In the genomic region with DNA sequence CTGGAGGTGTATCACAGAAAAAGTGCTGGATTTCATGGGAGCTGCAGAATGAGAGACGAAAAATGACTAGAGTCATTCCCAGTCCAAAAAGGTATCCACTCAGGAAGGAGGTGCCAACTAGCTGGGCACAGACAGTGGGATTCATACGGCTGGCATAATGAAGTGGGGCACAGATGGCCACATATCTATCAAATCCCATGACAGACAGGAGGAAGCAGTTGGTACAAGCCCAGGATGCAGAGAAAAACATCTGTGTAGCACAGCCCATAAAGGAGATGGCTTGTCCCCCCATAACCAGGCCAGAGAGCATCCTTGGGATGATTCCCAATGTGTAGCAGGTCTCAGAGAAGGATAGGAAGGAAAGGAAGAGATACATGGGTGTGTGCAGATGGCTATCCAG, we compare ENCODE assay signal across 35 mouse cellular contexts. TPM values are rescaled to one million over a fixed set of nuclear protein-coding genes. Genes with fewer than 3 reads are reported as not detected.
A peak's percentile ranks its signal among the peaks of the same experiment; 100 is the strongest.
DNase-seq lines count a peak whose midpoint lies in the region; ATAC-seq and TF ChIP-seq lines count a peak whose summit lies in the region.
"Had no signal": no experiment of that assay in that cellular context is flagged by ENCODE, and none has a peak within 500 bp of the region (broad histone marks: within the 10 kb centered on the region; RNA-seq: fewer than 3 reads in every experiment).

No protein-coding gene starts in this region.

- intact Hi-C loops in left cerebral cortex, postnatal 4 days (cut with DNase I): no loop called here
- intact Hi-C loops in left cerebral cortex, adult 2 months (cut with DNase I): no loop called here

- no peaks in the 10 kb centered on the region for H3K36me3 ChIP-seq in forebrain, postnatal 0 days (ENCODE audit: insufficient read depth)
- H3K36me3 ChIP-seq in forebrain, embryonic 13.5 days (ENCODE audit: poor library complexity, severe bottlenecking): no peaks in the 10 kb centered on the region
- H3K36me3 ChIP-seq: embryonic facial prominence, embryonic 13.5 days; heart, embryonic 15.5 days; limb, embryonic 12.5 days had no signal

- no peak for DNase-seq in forebrain, postnatal 0 days
- peak; percentile 3 for DNase-seq in left cerebral cortex, postnatal 4 days
- no peak for DNase-seq in left cerebral cortex, adult 2 months (ENCODE audit: extremely low spot score in 1 of 2, low spot score in 2 of 2)
- DNase-seq in brain, embryonic 14.5 days (ENCODE audit: low read depth): peak; percentile 20
- DNase-seq in spleen, postnatal 14 days (ENCODE audit: low spot score in 2 of 2): no peak
- DNase-seq: adrenal gland, postnatal 25 days; B cell, adult 2 months; cerebellum, adult 9-10 months; gastrocnemius, postnatal 10 days; kidney, adult 9 months; kidney, postnatal 10 days; liver, embryonic 13.5 days; lung, embryonic 14.5 days; lung, postnatal 14 days; midbrain, embryonic 14.5 days; right cerebral cortex, adult 18-20 months; spleen, adult 18-20 months; thymus, adult 18-20 months; thymus, postnatal 25 days had no signal

- TF ChIP-seq POLR2A in brain, embryonic 14.5 days (IDR thresholded peaks at IDR 0.05; ENCODE audit: borderline replicate concordance, extremely low read depth, insufficient read depth, insufficient read length, poor library complexity, severe bottlenecking): no peak

- no peak for TF ChIP-seq CTCF in forebrain, postnatal 0 days (IDR thresholded peaks at IDR 0.05; ENCODE audit: low read depth)
- no peak for TF ChIP-seq CTCF in left cerebral cortex, adult 2 months (IDR thresholded peaks at IDR 0.05)
- no peak for TF ChIP-seq CTCF in brain, embryonic 14.5 days (IDR thresholded peaks at IDR 0.05; ENCODE audit: borderline replicate concordance, extremely low read depth, insufficient read depth, insufficient read length)

- H3K9ac ChIP-seq in forebrain, postnatal 0 days: no peak overlapping the region
- no peak overlapping the region for H3K9ac ChIP-seq in forebrain, embryonic 13.5 days
- H3K9ac ChIP-seq: embryonic facial prominence, embryonic 13.5 days; heart, embryonic 15.5 days; limb, embryonic 12.5 days; liver, embryonic 13.5 days; lung, embryonic 14.5 days had no signal

- ATAC-seq in forebrain, postnatal 0 days: peak; percentile 63
- ATAC-seq in forebrain, embryonic 13.5 days: no peak
- peak; percentile 50 for ATAC-seq in erythroid progenitor cell, adult 5-6 weeks (replicated peaks; ENCODE audit: low FRiP score, poor library complexity, severe bottlenecking)
- ATAC-seq: intestine, postnatal 0 days had no signal

- H3K4me1 ChIP-seq in forebrain, postnatal 0 days (ENCODE audit: insufficient read depth): no peaks in the 10 kb centered on the region
- no peaks in the 10 kb centered on the region for H3K4me1 ChIP-seq in forebrain, embryonic 13.5 days
- H3K4me1 ChIP-seq: embryonic facial prominence, embryonic 13.5 days; heart, embryonic 15.5 days; limb, embryonic 12.5 days; liver, embryonic 13.5 days had no signal

- no peak overlapping the region for H3K4me3 ChIP-seq in forebrain, postnatal 0 days (ENCODE audit: low read depth, low read length)
- no peak overlapping the region for H3K4me3 ChIP-seq in forebrain, embryonic 13.5 days
- H3K4me3 ChIP-seq in left cerebral cortex, adult 2 months: no peak overlapping the region
- H3K4me3 ChIP-seq: embryonic facial prominence, embryonic 13.5 days; erythroblast, embryonic 14.5 days; heart, embryonic 15.5 days; limb, embryonic 12.5 days; liver, embryonic 13.5 days had no signal

- no peak overlapping the region for H3K27ac ChIP-seq in forebrain, postnatal 0 days (ENCODE audit: low read depth, low read length)
- H3K27ac ChIP-seq in forebrain, embryonic 13.5 days: no peak overlapping the region
- no peak overlapping the region for H3K27ac ChIP-seq in left cerebral cortex, adult 2 months
- H3K27ac ChIP-seq: embryonic facial prominence, embryonic 13.5 days; heart, embryonic 15.5 days; limb, embryonic 12.5 days; liver, embryonic 13.5 days; stomach, postnatal 0 days had no signal

- H3K27me3 ChIP-seq in forebrain, postnatal 0 days (ENCODE audit: insufficient read depth, low read length): no peaks in the 10 kb centered on the region
- H3K27me3 ChIP-seq in forebrain, embryonic 13.5 days: no peaks in the 10 kb centered on the region
- H3K27me3 ChIP-seq: embryonic facial prominence, embryonic 13.5 days; heart, embryonic 15.5 days; limb, embryonic 12.5 days; liver, embryonic 13.5 days had no signal

- no peak overlapping the region for H3K4me2 ChIP-seq in forebrain, postnatal 0 days (ENCODE audit: low read depth)
- no peak overlapping the region for H3K4me2 ChIP-seq in forebrain, embryonic 13.5 days
- H3K4me2 ChIP-seq: embryonic facial prominence, embryonic 13.5 days; heart, embryonic 15.5 days; limb, embryonic 12.5 days; liver, embryonic 13.5 days; lung, embryonic 14.5 days had no signal

- no peaks in the 10 kb centered on the region for H3K9me3 ChIP-seq in forebrain, postnatal 0 days (ENCODE audit: low read length)
- H3K9me3 ChIP-seq in forebrain, embryonic 13.5 days (replicated peaks): no peaks in the 10 kb centered on the region
- H3K9me3 ChIP-seq: embryonic facial prominence, embryonic 13.5 days; heart, embryonic 15.5 days; limb, embryonic 12.5 days; liver, embryonic 13.5 days had no signal

- 65% methylated on average over 2 of the region's 2 CpGs for WGBS in forebrain, postnatal 0 days
- 90% methylated on average over 2 of the region's 2 CpGs for WGBS in forebrain, embryonic 13.5 days

RNA-seq across cellular contexts. Expression of a gene that starts 1.5 kb away (rescaled TPM):
- total RNA-seq in forebrain, postnatal 0 days (2014; rRNA removed): not detected in 2 replicates
- polyA plus RNA-seq in forebrain, postnatal 0 days (2015; fragmentation: Nextera tagmentation; extraction: Ambion mirVana): not detected in 2 replicates
- not detected in 2 replicates for polyA plus RNA-seq in forebrain, embryonic 13.5 days (2015; fragmentation: Nextera tagmentation; extraction: Ambion mirVana)
- not detected for total RNA-seq in left cerebral cortex, postnatal 4 days (2021)
- not detected for total RNA-seq in left cerebral cortex, adult 2 months (2021)
- polyA plus RNA-seq in brain, embryonic 14.5 days (2012; rRNA removed): not detected in 2 replicates
- total RNA-seq in erythroid progenitor cell, adult 5-6 weeks (2015; ENCODE audit: low replicate concordance): not detected in 2 replicates
- 0.90 and 1.7 TPM in 2 replicates for total RNA-seq in erythroid progenitor cell, adult 5-6 weeks (2017; ENCODE audit: low replicate concordance)
- total RNA-seq: adrenal gland, adult 18-20 months; adrenal gland, postnatal 25 days; common myeloid progenitor, adult 5-6 weeks; gastrocnemius, postnatal 10 days; heart, postnatal 25 days; left cerebral cortex, postnatal 14 days; monocyte, adult 5-6 weeks; neutrophil, adult 5-6 weeks had no signal
- polyA plus RNA-seq: embryonic facial prominence, embryonic 13.5 days; erythroblast, embryonic 14.5 days; gonadal fat pad, adult 2 months; heart, embryonic 15.5 days; hindbrain, embryonic 11.5 days; intestine, postnatal 0 days; limb, embryonic 12.5 days; lung, embryonic 14.5 days; midbrain, embryonic 14.5 days; stomach, postnatal 0 days had no signal

Comparison
In these comparisons a context has a peak if more than half of its experiments do, and no peak if none do; other contexts are left out.
1. DNase-seq: peak in left cerebral cortex, postnatal 4 days (single experiment) and brain, embryonic 14.5 days (single experiment); none in forebrain, postnatal 0 days (single experiment), left cerebral cortex, adult 2 months (0 of 2) and spleen, postnatal 14 days (0 of 2).